Mouse (Mus musculus): ENCODE results near the gene Inpp5e. TPM values are rescaled to one million over a fixed set of nuclear protein-coding genes. Genes with fewer than 3 reads are reported as not detected.
A peak's percentile ranks its signal among the peaks of the same experiment; 100 is the strongest.

Gene Inpp5e
- 2.4 and 4.4 TPM in 2 replicates for total RNA-seq (2014; rRNA removed)
- 7.1 and 8.7 TPM in 2 replicates for polyA plus RNA-seq (2012; rRNA removed)

- TF ChIP-seq POLR2A (IDR thresholded peaks at IDR 0.05; ENCODE audit: extremely low read depth, insufficient read depth, low read length) (peak; percentile 44; the same call in 1 of the 2 replicates), CTCF (IDR thresholded peaks at IDR 0.05; ENCODE audit: low read depth, low read length) (peak; percentile 92)
- Histone ChIP-seq H3K27ac (replicated peaks; ENCODE audit: insufficient read depth, low read depth, low read length) (peak within 1 kb of the TSS; percentile 82), H3K4me1 (ENCODE audit: control insufficient read depth, insufficient read depth, low read length) (peaks cover 21% of the 10 kb centered on the region), H3K9ac (ENCODE audit: low read depth, low read length) (peak within 1 kb of the TSS; percentile 96), H3K27me3 (ENCODE audit: control insufficient read depth, insufficient read depth, low read length) (no peaks in the 10 kb centered on the region), H3K36me3 (ENCODE audit: control insufficient read depth, insufficient read depth, low read length) (peaks cover 23% of the 10 kb centered on the region), H3K79me2 (ENCODE audit: control insufficient read depth, insufficient read depth, low read length) (peaks cover 27% of the 10 kb centered on the region; the same call in 1 of the 2 replicates), H3K4me3 (ENCODE audit: insufficient read depth, low read depth, low read length) (peak within 1 kb of the TSS; percentile 86)
- peak; percentile 84 for DNase-seq (ENCODE audit: extremely low read depth, low read depth, low spot score)
- under 1% methylated on average over 56 of the region's 57 CpGs for WGBS
These were observed at the start of gene Inpp5e for GRCm38 (mm10) chr2:26408515-26409356. TSS of gene Inpp5e (minus strand) at chr2:26409203.

GRCm38 (mm10) chr2:26458402-26459124 lies 49.6 kb upstream of the Inpp5e start:
- H3K27ac ChIP-seq (replicated peaks; ENCODE audit: insufficient read depth, low read depth, low read length): peak overlapping the region; percentile 69
- WGBS: 22% methylated on average over 7 of the region's 7 CpGs
- no peak overlapping the region for H3K4me3 ChIP-seq (ENCODE audit: insufficient read depth, low read depth, low read length)
- no peaks in the 10 kb centered on the region for H3K27me3 ChIP-seq (ENCODE audit: control insufficient read depth, insufficient read depth, low read length)
- peak overlapping the region; percentile 11; the same call in 1 of the 2 replicates for H3K9ac ChIP-seq (ENCODE audit: low read depth, low read length)
- H3K79me2 ChIP-seq (ENCODE audit: control insufficient read depth, insufficient read depth, low read length): 0 out of 2 replicates have a peak, but pooled peaks cover 4% of the 10 kb centered on the region
- peaks cover 28% of the 10 kb centered on the region for H3K4me1 ChIP-seq (ENCODE audit: control insufficient read depth, insufficient read depth, low read length)
- H3K36me3 ChIP-seq (ENCODE audit: control insufficient read depth, insufficient read depth, low read length): peaks cover 3% of the 10 kb centered on the region; the same call in 1 of the 2 replicates
- peak; percentile 97 for DNase-seq (ENCODE audit: extremely low read depth, low read depth, low spot score)
- TF ChIP-seq POLR2A (IDR thresholded peaks at IDR 0.05; ENCODE audit: extremely low read depth, insufficient read depth, low read length) (no peak), CTCF (IDR thresholded peaks at IDR 0.05; ENCODE audit: low read depth, low read length) (no peak)

- WGBS: 26% methylated on average over 5 of the region's 5 CpGs
- H3K9ac ChIP-seq (ENCODE audit: low read depth, low read length): no peak overlapping the region
- peaks cover 18% of the 10 kb centered on the region; the same call in 1 of the 2 replicates for H3K79me2 ChIP-seq (ENCODE audit: control insufficient read depth, insufficient read depth, low read length)
- H3K36me3 ChIP-seq (ENCODE audit: control insufficient read depth, insufficient read depth, low read length): no peaks in the 10 kb centered on the region
- no peak overlapping the region for H3K4me3 ChIP-seq (ENCODE audit: insufficient read depth, low read depth, low read length)
- TF ChIP-seq CTCF (IDR thresholded peaks at IDR 0.05; ENCODE audit: low read depth, low read length): peak; percentile 94
- TF ChIP-seq POLR2A (IDR thresholded peaks at IDR 0.05; ENCODE audit: extremely low read depth, insufficient read depth, low read length): no peak
- H3K4me1 ChIP-seq (ENCODE audit: control insufficient read depth, insufficient read depth, low read length): peaks cover 16% of the 10 kb centered on the region
- H3K27ac ChIP-seq (replicated peaks; ENCODE audit: insufficient read depth, low read depth, low read length): no peak overlapping the region
- H3K27me3 ChIP-seq (ENCODE audit: control insufficient read depth, insufficient read depth, low read length): no peaks in the 10 kb centered on the region
- peak; percentile 48 for DNase-seq (ENCODE audit: extremely low read depth, low read depth, low spot score)
These were observed 40.4 kb upstream of the Inpp5e start for GRCm38 (mm10) chr2:26449121-26450060.

GRCm38 (mm10) chr2:26447451-26447850 lies 38.4 kb upstream of the Inpp5e start:
- Histone ChIP-seq H3K9ac (ENCODE audit: low read depth, low read length) (no peak overlapping the region), H3K27ac (replicated peaks; ENCODE audit: insufficient read depth, low read depth, low read length) (no peak overlapping the region), H3K4me3 (ENCODE audit: insufficient read depth, low read depth, low read length) (no peak overlapping the region), H3K27me3 (ENCODE audit: control insufficient read depth, insufficient read depth, low read length) (no peaks in the 10 kb centered on the region), H3K4me1 (ENCODE audit: control insufficient read depth, insufficient read depth, low read length) (peaks cover 8% of the 10 kb centered on the region), H3K79me2 (ENCODE audit: control insufficient read depth, insufficient read depth, low read length) (peaks cover 23% of the 10 kb centered on the region; the same call in 1 of the 2 replicates), H3K36me3 (ENCODE audit: control insufficient read depth, insufficient read depth, low read length) (no peaks in the 10 kb centered on the region)
- no peak for DNase-seq (ENCODE audit: extremely low read depth, low read depth, low spot score)
- WGBS: 77% methylated on average over 1 of the region's 1 CpGs
- TF ChIP-seq CTCF (IDR thresholded peaks at IDR 0.05; ENCODE audit: low read depth, low read length) (no peak), POLR2A (IDR thresholded peaks at IDR 0.05; ENCODE audit: extremely low read depth, insufficient read depth, low read length) (no peak)

- DNase-seq (ENCODE audit: extremely low read depth, low read depth, low spot score): no peak
- Histone ChIP-seq H3K27ac (replicated peaks; ENCODE audit: insufficient read depth, low read depth, low read length) (peak overlapping the region; percentile 83), H3K4me3 (ENCODE audit: insufficient read depth, low read depth, low read length) (peak overlapping the region; percentile 30), H3K27me3 (ENCODE audit: control insufficient read depth, insufficient read depth, low read length) (no peaks in the 10 kb centered on the region), H3K36me3 (ENCODE audit: control insufficient read depth, insufficient read depth, low read length) (peaks cover 2% of the 10 kb centered on the region; the same call in 1 of the 2 replicates), H3K79me2 (ENCODE audit: control insufficient read depth, insufficient read depth, low read length) (peaks cover 25% of the 10 kb centered on the region; the same call in 1 of the 2 replicates), H3K4me1 (ENCODE audit: control insufficient read depth, insufficient read depth, low read length) (peaks cover 8% of the 10 kb centered on the region), H3K9ac (ENCODE audit: low read depth, low read length) (peak overlapping the region; percentile 46)
- WGBS: 43% methylated on average over 4 of the region's 4 CpGs
- TF ChIP-seq CTCF (IDR thresholded peaks at IDR 0.05; ENCODE audit: low read depth, low read length): no peak
- TF ChIP-seq POLR2A (IDR thresholded peaks at IDR 0.05; ENCODE audit: extremely low read depth, insufficient read depth, low read length): no peak
These were observed 37.7 kb upstream of the Inpp5e start for GRCm38 (mm10) chr2:26446671-26447070.
